Mouse (Mus musculus): Measurements from ENCODE around the gene Ndufs1. TPM values are rescaled to one million over a fixed set of nuclear protein-coding genes. Genes with fewer than 3 reads are reported as not detected.

The Ndufs1 gene
- total RNA-seq, 2 experiments from 2014 or later = 846 to 857 TPM

DNA sequence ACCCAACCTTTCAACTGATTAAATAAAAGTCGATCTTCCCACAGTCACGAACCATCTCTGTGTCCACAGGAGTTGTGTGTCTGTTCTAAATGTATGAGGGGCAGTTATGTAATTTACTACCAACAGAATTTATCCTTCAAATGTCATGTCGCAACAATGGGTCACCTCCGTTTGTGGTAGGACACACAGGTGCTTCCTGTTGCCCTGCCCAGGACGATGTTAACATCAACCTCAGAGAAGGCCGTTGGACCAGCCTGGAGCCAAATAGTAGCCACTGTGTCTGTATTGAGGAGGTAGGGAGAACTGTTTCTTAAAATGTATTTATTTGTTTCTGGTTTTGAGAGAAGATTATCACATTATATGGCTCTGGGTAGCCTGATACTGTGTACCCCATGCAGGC lies 54.6 kb downstream of the Ndufs1 start:
- no peak for DNase-seq
- intact Hi-C loops (cut with DNase I) = no loop called here

DNA sequence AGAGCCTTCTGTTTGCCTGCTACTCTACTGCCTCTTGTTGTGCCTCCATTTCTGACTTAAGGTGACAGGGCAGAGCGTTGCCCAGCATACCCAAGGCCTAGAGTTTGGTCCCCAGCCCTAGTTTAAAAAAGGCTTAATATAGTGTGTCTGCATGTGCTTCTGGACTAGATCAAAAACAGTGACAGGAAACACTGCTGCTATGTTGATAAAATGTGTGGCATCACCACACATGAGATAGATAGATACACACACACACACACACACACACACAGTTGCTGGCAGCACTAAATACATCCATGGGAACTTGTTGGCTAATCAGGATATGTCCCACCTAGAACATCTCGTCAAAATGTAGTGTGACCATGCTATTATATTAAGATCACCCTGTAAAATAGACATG lies 56.3 kb downstream of the Ndufs1 start:
- intact Hi-C loops (cut with DNase I) = no loop called here
- DNase-seq = no peak

DNA sequence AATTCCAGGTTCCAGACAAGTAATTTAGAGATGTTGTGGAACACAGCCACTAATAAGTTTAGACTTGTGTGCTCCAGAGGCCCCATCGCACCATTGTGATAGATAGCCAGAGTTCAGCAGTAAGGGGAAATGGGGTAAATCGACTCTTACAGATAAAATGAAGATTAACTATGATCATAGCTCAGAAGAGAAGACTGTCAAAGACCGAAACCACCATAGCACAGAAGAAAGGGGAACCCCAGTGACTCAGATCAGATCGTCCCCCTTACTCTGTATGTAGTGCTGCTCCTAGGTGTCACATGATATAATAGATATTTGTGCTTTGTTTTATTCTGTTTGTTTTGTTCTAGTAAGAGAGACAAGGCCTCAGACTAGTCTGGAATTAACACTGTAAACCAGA lies 57.0 kb downstream of the Ndufs1 start:
- no peak for DNase-seq
- intact Hi-C loops (cut with DNase I) = no loop called here

DNA sequence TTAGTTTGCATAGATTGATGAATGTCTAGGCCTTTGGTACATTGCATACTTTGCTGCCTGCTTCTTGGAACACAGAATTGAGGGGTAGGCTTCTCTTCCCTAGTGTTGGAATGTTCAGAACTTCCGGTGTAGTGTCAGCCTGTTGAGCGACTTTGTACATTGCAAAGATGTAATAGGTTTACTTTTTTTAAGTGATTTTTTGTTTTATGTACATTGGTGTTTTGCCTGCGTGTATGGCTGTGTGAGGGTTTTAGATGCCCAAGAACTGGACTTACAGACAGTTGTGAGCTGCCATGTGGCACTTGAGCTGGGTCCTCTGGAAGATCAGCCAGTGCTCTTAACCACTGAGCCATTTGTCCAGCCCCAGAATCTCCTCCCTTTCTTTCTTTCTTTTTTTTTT lies 61.1 kb downstream of the Ndufs1 start:
- intact Hi-C loops (cut with DNase I) = loop anchor here (2.0 kb wide), 1 partner anchor 59 kb away; no protein-coding TSS in a partner anchor
- DNase-seq = no peak

DNA sequence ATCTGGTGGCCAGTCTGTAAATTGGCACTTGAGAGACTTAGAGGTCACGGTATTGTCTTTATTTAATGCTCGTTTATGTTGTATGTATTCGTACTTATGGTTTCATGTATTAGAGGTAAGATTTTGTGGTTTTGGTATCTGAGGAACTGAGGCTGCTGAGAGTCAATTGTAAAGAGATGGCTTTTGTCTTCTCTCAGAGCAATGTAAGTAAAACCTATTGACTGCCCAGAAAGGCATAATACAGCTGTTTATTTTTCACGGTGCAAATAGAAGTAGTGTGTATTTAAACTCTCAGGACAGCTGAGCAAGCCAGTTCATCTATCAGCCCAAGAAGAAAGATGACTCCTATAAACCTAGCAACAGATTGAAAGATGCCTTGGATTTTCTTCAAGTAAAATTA lies 61.5 kb downstream of the Ndufs1 start:
- intact Hi-C loops (cut with DNase I) = loop anchor here (2.0 kb wide), 1 partner anchor 60 kb away; no protein-coding TSS in a partner anchor
- DNase-seq = no peak

DNA sequence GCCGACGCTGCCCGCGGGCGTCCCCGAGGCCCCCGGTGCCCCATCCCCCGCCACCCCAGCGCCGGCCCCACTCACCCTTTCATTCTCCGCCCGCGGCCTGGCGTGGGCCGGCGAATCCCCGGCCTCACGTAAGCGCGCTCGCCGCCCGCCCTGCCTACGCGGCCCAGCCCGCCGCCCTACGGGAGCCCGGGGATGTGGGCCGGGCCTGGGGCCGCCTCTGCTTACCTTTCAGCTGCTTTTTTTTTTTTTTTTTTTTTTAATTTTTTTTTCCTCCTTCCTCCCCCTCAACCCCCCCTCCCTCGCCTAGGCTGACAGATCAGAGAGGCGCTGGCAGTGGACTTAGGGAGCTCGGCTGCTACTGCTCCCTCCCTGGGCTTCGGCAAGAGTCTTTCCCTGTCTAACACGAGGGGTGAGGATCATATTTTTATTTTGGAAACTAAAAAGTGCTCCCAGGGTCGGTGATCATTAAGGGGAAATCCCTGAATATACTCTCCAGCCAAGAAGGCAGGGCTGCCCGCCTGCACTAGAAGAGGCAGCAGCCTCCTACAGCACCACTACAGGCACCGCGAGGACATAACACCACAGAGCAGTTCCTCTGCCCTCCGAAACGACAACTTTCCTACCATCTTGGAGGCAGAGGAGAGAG lies 62.4 kb downstream of the Ndufs1 start, which contains the start of gene Ino80d:
TSS of gene Ino80d (minus strand) at position 532 of the 646 bp plus-strand sequence.
- peak; percentile 75 to 86 for DNase-seq
- intact Hi-C loops (cut with DNase I) = loop anchor here (2.0 kb wide), 1 partner anchor 61 kb away; no protein-coding TSS in a partner anchor

DNA sequence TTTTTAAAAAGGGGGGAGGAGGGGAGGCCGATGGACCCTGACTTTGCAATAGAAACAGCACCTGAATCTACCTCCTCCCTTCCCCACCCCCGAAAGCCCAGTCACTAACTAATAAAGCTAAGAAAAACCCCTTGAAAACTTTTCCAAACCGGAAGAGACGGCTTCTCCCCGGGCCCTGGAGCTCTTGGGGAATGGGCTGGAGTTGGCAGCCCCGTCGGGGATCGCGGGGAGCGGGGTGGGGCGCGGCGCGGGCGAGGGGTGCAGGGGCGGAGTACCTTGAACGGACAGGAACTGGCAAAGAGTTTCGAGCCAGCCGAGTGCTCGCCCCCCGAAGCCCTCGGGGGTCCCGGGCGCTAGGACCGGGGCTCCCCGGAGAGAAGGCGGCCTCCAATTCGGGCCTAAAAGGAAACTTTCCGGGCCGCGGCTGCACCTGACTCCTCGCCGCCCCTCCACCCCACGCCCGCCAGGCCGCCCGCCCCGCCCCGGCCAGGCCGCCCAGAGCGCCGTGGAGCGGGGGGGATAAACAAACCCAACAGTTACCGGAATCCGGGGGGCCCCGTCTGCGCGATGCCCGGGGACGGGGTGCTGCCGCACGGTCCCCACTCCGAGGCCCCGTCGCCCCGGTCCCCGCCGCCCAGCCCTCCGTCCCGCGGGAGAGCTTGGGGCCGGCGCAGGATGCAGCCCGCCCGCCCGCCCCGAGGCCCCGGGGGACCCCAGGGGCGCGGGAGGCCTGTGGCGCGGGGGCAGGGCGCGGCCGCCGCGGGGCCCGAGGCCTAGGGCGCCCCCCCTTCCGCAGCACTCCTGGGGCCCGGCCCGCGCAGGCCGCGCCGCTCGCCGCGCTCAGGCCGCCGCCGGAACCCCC lies 63.1 kb downstream of the Ndufs1 start:
- DNase-seq = peak; percentile 67 to 84
- intact Hi-C loops (cut with DNase I) = loop anchor here (2.0 kb wide), 1 partner anchor 61 kb away; no protein-coding TSS in a partner anchor

DNA sequence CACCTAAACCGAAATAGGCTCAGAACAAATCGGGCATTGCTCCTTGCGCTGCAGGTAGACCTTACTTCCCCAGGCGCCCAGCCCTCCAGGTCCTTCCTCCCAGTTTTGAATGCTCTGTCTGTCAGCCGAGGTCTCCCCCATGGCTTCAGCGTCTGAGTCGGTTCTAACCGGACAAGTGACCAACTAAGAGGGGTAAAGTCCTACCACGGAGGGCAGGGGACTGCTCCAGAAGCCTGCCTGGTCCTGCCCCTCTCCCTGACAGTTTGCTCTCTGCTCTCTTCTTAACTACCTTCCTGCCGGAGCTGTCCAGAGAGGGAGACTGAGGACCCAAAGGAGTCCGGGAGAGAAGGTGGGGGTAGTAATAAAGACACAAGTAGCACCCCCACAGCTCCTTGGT lies 63.8 kb downstream of the Ndufs1 start:
- peak; percentile 31 to 61 for DNase-seq
- intact Hi-C loops (cut with DNase I) = no loop called here

DNA sequence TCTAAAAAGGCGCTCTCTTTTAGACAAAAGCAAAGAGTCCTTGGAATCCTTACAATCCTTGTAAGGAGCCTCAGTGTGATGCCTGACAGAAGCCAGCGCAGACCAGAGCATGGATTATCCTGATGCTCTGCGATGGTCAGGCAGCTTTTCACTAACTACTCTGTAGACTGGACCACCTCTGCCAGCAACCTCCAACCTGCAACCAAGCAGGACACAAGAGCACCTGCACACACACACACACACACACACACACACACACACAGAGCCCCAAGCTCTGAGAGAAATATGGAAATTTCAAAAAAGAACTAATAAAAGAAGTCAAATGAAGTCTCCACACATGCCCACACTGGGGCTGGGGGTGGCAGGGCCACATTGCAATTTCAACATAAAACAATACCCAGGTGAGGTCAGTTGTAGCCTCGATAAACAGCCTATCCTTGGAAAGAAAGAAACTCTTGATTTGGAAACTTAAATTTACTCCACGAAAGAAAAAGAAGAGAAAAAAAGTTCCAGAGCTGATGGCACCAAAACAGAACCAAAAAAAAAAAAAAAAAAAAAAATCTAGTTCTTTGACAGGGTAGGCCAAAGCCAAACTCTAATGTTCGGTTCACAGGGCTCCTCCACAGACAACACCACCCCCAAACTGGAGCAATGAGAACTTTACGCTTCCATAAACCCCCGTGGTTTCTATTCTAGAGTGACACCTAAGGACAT lies 64.3 kb downstream of the Ndufs1 start:
- intact Hi-C loops (cut with DNase I) = no loop called here

DNA sequence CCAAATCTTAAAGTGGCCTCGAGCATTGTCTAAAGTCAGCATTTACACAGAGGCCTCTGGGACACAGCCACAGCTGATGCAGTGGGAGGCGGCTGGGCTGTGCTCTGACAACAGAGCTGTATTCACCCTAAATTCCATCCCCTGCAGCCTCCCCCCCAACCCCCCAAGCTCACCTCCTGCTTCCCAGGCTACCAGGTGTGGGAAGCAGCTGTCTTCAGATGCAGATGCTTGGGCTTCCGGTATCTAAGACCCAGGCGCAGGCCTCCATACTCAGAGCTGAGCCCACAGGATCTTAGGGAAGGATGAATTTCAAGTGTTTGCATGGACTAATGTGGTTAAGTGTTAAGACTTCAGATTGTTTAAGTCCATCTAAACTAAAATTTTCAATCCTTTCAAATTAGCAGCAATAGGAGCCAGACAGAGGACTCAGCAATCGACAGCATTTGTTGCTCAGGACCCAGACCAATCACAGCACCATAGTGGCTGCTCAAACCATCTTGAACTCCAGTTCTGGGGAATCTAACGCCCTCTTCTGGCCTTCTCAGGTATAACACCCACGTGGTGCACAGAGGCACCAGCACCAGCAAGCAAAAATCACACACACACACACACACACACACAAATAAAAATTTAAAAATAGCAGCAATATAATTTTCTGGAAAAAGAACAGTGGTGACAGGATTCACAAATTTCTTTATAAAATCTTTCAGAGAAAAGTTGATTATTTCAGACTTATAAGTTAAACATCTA lies 65.9 kb downstream of the Ndufs1 start:
- intact Hi-C loops (cut with DNase I) = no loop called here
- DNase-seq = peak; percentile 24 to 25

More for the DNA sequence above, 64.3 kb downstream of the Ndufs1 start:
- no peak for DNase-seq

DNA sequence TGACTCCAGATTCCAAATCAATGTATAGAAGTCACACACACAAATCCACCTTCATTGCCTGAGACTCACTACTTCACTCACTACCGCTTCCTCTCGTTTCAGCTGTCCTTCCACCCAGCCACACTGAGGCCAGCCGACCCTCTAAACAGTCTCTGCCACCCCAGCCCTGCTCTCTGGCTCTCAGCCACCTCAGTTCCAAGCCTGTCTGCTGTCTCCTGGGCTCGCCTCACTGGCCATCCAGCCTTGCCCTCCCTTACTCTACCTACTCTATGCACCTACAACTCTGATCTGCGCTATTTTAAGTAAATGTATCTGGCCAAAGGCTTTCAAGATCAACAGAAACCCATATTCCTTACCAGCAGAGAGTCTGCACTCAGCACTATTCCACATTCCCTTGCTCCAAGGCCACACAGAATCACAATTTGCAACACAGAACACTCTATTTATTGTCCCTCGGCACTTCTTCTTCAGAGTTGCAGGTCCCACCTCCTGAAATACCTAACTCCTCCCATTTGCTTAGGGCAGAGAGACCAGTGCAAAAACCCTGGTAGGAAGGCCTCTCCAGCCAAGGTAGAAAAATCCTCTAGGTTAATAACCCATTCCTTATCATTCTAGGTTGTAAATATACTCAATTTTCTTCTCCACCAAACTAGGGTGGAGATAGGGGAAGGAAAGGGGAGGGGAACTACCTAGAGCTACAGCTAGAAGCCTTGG lies 68.9 kb downstream of the Ndufs1 start:
- intact Hi-C loops (cut with DNase I) = no loop called here
- no peak for DNase-seq

DNA sequence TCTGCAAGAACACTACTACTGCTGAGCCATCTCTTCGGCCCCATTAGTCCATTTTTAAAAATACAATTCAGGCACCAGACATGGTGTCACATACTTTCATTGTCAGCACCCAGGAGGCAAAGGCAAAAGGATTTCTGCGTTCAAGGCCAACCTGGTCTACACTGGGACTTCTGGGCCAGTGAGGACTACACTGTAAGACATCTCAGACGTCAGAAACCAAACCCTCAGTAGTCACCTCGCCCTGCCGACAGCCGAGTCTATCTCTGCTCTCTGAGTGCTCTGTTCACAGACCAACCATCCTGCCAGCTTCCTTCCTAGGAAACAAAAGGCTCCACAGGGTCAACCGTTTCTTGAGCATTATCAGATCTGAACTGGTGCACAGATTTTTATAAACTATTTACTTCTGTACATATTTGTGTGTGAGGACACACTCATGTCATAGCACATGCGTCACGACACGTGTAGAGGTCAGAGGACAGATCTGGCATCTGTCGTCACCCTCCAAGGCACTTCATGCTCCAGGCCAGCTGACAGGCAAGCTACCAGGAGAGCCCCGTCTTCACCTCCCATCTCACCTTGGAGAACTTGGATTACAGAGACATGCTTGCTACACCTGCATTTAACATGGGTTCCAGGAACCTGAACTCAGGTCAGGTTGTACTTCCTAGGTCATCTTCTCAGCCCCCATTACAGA lies 73.7 kb downstream of the Ndufs1 start:
- intact Hi-C loops (cut with DNase I) = no loop called here
- no peak for DNase-seq

DNA sequence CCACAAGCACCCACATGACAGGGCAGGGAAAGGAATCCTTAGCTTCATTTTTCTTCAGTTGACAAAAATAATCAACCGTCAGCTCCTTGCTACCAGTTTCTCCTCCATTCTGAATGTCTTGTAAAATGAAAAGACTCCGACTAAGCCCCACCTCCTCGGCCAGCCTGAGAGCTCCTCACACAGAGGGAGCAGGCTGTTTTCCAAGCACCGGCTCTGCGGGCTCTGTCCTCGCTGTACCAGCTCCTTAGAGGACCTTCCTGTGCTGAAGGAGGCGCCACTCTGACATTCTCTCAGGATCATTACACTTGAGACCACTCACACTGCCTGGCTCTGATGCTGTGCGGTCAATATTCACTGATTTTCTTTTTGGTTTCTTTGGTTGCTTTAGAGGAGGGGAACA lies 76.4 kb downstream of the Ndufs1 start:
- intact Hi-C loops (cut with DNase I) = no loop called here
- no peak for DNase-seq

DNA sequence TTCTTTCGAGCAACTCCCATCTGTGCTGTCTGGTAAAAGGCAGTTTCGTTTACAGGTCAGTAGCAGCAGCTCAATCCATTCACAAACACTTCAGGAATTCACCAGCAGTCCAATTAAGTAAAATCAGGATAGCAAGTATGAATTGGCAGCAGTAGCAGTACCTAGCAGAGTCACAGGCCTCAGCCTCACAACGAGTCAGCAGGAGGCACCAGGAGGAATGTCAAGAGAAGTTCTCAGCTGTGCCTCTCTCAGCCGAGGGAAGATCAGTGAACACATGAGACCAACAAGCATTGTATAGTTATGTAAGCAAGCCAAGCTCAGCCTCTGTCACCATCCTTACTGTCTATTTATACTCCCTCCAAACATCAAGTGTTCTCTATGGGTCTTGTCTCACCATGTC lies 77.8 kb downstream of the Ndufs1 start:
- intact Hi-C loops (cut with DNase I) = no loop called here
- DNase-seq = no peak

DNA sequence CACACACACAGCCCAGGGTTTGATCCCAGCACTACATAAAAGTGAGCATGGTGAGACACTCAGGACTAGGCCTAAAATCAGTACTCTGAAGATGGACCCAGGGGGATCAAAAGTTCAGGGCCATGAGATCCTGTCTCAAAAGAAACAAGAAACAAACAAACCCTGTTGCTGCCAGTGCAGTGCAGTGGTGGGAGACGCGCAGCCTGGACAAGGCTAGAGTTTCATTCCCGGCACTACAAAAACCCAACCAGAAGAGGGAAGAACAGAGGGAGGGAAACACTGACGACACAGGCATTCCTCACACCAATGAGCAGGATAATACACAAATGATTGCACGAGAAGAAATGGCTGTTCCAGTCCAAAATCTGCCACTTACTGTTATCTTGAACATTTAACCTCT lies 80.6 kb downstream of the Ndufs1 start:
- DNase-seq = no peak
- intact Hi-C loops (cut with DNase I) = no loop called here
